Mouse (Mus musculus) lung, adult 2 months (tissue): Measurements from ENCODE around the gene Kcna3.

Experiments used
- CTCF ChIP-seq: fragments of 200-500 bp; IDR thresholded peaks from 2 replicates; pipeline ENCODE4 v1.5.1; 2011; ENCODE audit warnings: mild to moderate bottlenecking, low read length, control low read depth; ENCODE audit not compliant: insufficient read depth
- POLR2A ChIP-seq: fragments of 200-500 bp; IDR thresholded peaks from 2 replicates; pipeline ENCODE4 v1.6.1; 2011; ENCODE audit warnings: low read depth, mild to moderate bottlenecking, control low read depth, low read length, borderline replicate concordance; ENCODE audit errors: extremely low read depth

DNA sequence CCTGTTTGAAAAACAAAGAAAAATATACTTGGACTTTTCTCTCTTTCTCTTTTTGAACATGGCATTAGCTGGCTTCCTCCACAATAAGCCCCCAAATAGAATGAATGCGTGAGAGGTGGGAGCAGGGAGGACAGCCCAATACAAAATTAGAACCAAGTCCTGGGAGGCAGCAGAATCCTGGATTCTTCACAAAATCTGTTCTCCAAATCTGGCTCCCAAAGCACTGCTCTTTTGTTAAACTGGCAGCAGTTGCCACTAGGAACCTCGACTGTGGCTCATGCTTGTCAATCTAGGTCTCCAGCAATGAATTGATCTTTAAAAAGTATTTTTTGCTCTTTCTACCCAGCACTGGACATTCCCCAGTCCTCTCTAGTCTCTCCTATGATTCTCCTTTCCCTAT is 17.7 kb upstream of the Kcna3 start:
- TF ChIP-seq CTCF (no peak), POLR2A (no peak)
